Mouse (Mus musculus) heart, embryonic 11.5 days (tissue): ENCODE data around the gene Sema4g. TPM values are rescaled to one million over a fixed set of nuclear protein-coding genes. Genes with fewer than 3 reads are reported as not detected.

Experiments
- ATAC-seq: fragments of 200-750 bp; cut with Nextera tagmentation; replicated peaks from 2 replicates; pipeline ENCODE4 v1.8.0; 2017; ENCODE audit warnings: moderate library complexity; ENCODE audit not compliant: insufficient number of reproducible peaks, low FRiP score, low TSS enrichment
- H3K27ac ChIP-seq: fragments of 300-500 bp; sonication (generic); 2 replicates; pipeline ENCODE4 v1.5.1; 2014; ENCODE audit warnings: mild to moderate bottlenecking, low read depth, low read length
- H3K27me3 ChIP-seq: fragments of 300-500 bp; sonication (generic); 2 replicates; pipeline ENCODE4 v1.6.1; 2014; ENCODE audit warnings: mild to moderate bottlenecking, low read length, mixed read lengths; ENCODE audit not compliant: control insufficient read depth, insufficient read depth
- H3K36me3 ChIP-seq: fragments of 300-500 bp; sonication (generic); 2 replicates; pipeline ENCODE4 v1.6.1; 2014; ENCODE audit warnings: mild to moderate bottlenecking, low read length, moderate library complexity, mixed read lengths; ENCODE audit not compliant: control insufficient read depth, insufficient read depth
- H3K4me1 ChIP-seq: fragments of 300-500 bp; sonication (generic); 2 replicates; pipeline ENCODE4 v1.6.1; 2014; ENCODE audit warnings: low read length; ENCODE audit not compliant: control insufficient read depth, insufficient read depth
- H3K4me2 ChIP-seq: fragments of 300-500 bp; sonication (generic); 2 replicates; pipeline ENCODE4 v1.6.1; 2014; ENCODE audit warnings: mild to moderate bottlenecking, moderate library complexity
- H3K4me3 ChIP-seq: fragments of 300-500 bp; sonication (generic); 2 replicates; pipeline ENCODE4 v1.5.1; 2014; ENCODE audit warnings: low read depth, low read length
- H3K9ac ChIP-seq: fragments of 300-500 bp; sonication (generic); 2 replicates; pipeline ENCODE4 v1.6.1; 2014; ENCODE audit warnings: mild to moderate bottlenecking, low read depth, low read length, moderate library complexity
- H3K9me3 ChIP-seq: fragments of 300-500 bp; sonication (generic); replicated peaks from 2 replicates; pipeline ENCODE4 v1.6.1; 2016; ENCODE audit warnings: low read length; ENCODE audit not compliant: control insufficient read depth
- WGBS: fragments of 180-500 bp; shearing (Covaris S2); extraction: QIAGEN DNeasy Blood & Tissue Kit; methylation state at CpG from one replicate; pipeline ENCODE4 v1.1.7; 2014; ENCODE audit not compliant: insufficient replicate concordance; 5-methylcytosine and 5-hydroxymethylcytosine counted together
- polyA plus RNA-seq: library from polyadenylated mRNA; unstranded; fragments of >200 nt; fragmentation: Nextera tagmentation; extraction: Ambion mirVana; gene quantifications from 2 replicates; pipeline ENCODE4 v1.2.1, GENCODE M21; 2014

The Sema4g gene
- polyA plus RNA-seq = 1.0 and 1.4 TPM in 2 replicates

GRCm38 (mm10) chr19:44988831-44989566 lies at the start of gene Sema4g:
TSS of gene Sema4g (plus strand) at chr19:44989101.
- Histone ChIP-seq H3K36me3 (no peaks in the 10 kb centered on the region), H3K27me3 (peaks cover 8% of the 10 kb centered on the region), H3K9me3 (no peaks in the 10 kb centered on the region), H3K9ac (peak within 1 kb of the TSS; percentile 70), H3K4me1 (peaks cover 7% of the 10 kb centered on the region; the same call in 1 of the 2 replicates), H3K4me3 (peak within 1 kb of the TSS; percentile 70), H3K27ac (no peak within 1 kb of the TSS), H3K4me2 (peak within 1 kb of the TSS; percentile 99)
- WGBS = 1% methylated on average over 47 of the region's 58 CpGs
- peak; percentile 57; the same call in 1 of the 2 replicates for ATAC-seq

- Histone ChIP-seq H3K36me3 (peaks cover 48% of the 10 kb centered on the region), H3K9me3 (no peaks in the 10 kb centered on the region), H3K4me3 (no peak overlapping the region), H3K4me2 (no peak overlapping the region), H3K9ac (no peak overlapping the region), H3K27ac (no peak overlapping the region), H3K4me1 (no peaks in the 10 kb centered on the region), H3K27me3 (no peaks in the 10 kb centered on the region)
- 94% methylated on average over 2 of the region's 2 CpGs for WGBS
- no peak for ATAC-seq
Observed at GRCm38 (mm10) chr19:44959633-44960032, 29.3 kb upstream of the Sema4g start.

GRCm38 (mm10) chr19:44965978-44966377 lies 22.9 kb upstream of the Sema4g start:
- Histone ChIP-seq H3K36me3 (peaks cover 47% of the 10 kb centered on the region), H3K4me2 (no peak overlapping the region), H3K4me3 (no peak overlapping the region), H3K27me3 (no peaks in the 10 kb centered on the region), H3K9ac (no peak overlapping the region), H3K27ac (no peak overlapping the region), H3K4me1 (no peaks in the 10 kb centered on the region), H3K9me3 (no peaks in the 10 kb centered on the region)
- WGBS = 81% methylated on average over 1 of the region's 1 CpGs
- no peak for ATAC-seq

GRCm38 (mm10) chr19:44968329-44968728 lies 20.6 kb upstream of the Sema4g start:
- no peak overlapping the region for H3K4me2 ChIP-seq
- H3K4me1 ChIP-seq = no peaks in the 10 kb centered on the region
- no peaks in the 10 kb centered on the region for H3K9me3 ChIP-seq
- H3K4me3 ChIP-seq = no peak overlapping the region
- WGBS = 78% methylated on average over 3 of the region's 3 CpGs
- no peak for ATAC-seq
- H3K27me3 ChIP-seq = no peaks in the 10 kb centered on the region
- H3K36me3 ChIP-seq = peaks cover 44% of the 10 kb centered on the region
- no peak overlapping the region for H3K27ac ChIP-seq
- no peak overlapping the region for H3K9ac ChIP-seq

- no peaks in the 10 kb centered on the region for H3K9me3 ChIP-seq
- H3K4me1 ChIP-seq = no peaks in the 10 kb centered on the region
- H3K4me2 ChIP-seq = no peak overlapping the region
- no peak for ATAC-seq
- no peak overlapping the region for H3K4me3 ChIP-seq
- no peak overlapping the region for H3K27ac ChIP-seq
- H3K9ac ChIP-seq = no peak overlapping the region
- H3K27me3 ChIP-seq = no peaks in the 10 kb centered on the region
- WGBS = 82% methylated on average over 6 of the region's 6 CpGs
- H3K36me3 ChIP-seq = peaks cover 52% of the 10 kb centered on the region
Observed at GRCm38 (mm10) chr19:44976636-44977035, 12.3 kb upstream of the Sema4g start.

GRCm38 (mm10) chr19:44977148-44977547 lies 11.8 kb upstream of the Sema4g start:
- no peak overlapping the region for H3K4me2 ChIP-seq
- no peak overlapping the region for H3K27ac ChIP-seq
- H3K36me3 ChIP-seq = peaks cover 52% of the 10 kb centered on the region
- no peaks in the 10 kb centered on the region for H3K4me1 ChIP-seq
- H3K9me3 ChIP-seq = no peaks in the 10 kb centered on the region
- H3K4me3 ChIP-seq = no peak overlapping the region
- no peak overlapping the region for H3K9ac ChIP-seq
- ATAC-seq = no peak
- no peaks in the 10 kb centered on the region for H3K27me3 ChIP-seq
- 87% methylated on average over 6 of the region's 6 CpGs for WGBS

GRCm38 (mm10) chr19:44980787-44981186 lies 8.1 kb upstream of the Sema4g start:
- no peak overlapping the region for H3K27ac ChIP-seq
- no peaks in the 10 kb centered on the region for H3K4me1 ChIP-seq
- ATAC-seq = no peak
- no peaks in the 10 kb centered on the region for H3K9me3 ChIP-seq
- WGBS = 78% methylated on average over 2 of the region's 2 CpGs
- H3K27me3 ChIP-seq = no peaks in the 10 kb centered on the region
- H3K4me2 ChIP-seq = no peak overlapping the region
- no peak overlapping the region for H3K4me3 ChIP-seq
- peaks cover 29% of the 10 kb centered on the region for H3K36me3 ChIP-seq
- no peak overlapping the region for H3K9ac ChIP-seq

- 81% methylated on average over 7 of the region's 7 CpGs for WGBS
- Histone ChIP-seq H3K36me3 (peaks cover 13% of the 10 kb centered on the region), H3K4me2 (no peak overlapping the region), H3K9ac (no peak overlapping the region), H3K4me1 (no peaks in the 10 kb centered on the region), H3K27ac (no peak overlapping the region), H3K9me3 (no peaks in the 10 kb centered on the region), H3K27me3 (no peaks in the 10 kb centered on the region), H3K4me3 (no peak overlapping the region)
- ATAC-seq = no peak
Observed at GRCm38 (mm10) chr19:44982477-44983115, 6.3 kb upstream of the Sema4g start.
